Mouse (Mus musculus): ENCODE measurements around the gene Oard1.
A peak's percentile ranks its signal among the peaks of the same experiment; 100 is the strongest.

Gene Oard1

DNA sequence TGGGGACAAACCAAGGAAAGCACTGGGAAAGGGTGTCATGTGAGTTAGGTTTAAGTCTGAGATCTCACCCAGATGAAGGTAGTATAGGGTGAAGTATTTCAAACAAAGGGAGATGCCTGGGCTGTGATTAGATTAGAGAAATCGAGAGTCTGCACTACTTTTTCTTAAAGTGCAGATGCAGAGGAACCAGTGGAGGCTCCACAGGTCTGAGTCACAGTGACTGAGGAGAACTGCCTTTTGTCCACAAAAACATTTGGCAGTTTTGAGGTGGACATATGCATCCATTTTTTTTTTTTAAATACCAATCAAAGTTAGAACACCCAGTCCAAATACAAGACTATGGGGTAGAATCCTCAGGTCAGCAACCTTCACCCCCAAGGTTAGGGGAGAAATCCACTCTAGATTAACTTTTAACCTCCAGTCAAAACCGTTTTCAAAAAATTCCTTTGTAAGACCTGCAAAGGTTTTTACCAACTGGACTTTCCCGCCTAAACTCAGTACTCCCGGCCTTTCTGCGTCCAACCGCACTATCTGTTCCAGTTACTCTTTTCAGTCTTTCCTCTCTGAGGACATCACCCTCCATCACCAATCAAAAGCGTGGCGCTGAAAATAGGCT lies 1.8 kb upstream of the Oard1 start:
- no peak for DNase-seq (ENCODE audit: low spot score in 2 of 2)

DNA sequence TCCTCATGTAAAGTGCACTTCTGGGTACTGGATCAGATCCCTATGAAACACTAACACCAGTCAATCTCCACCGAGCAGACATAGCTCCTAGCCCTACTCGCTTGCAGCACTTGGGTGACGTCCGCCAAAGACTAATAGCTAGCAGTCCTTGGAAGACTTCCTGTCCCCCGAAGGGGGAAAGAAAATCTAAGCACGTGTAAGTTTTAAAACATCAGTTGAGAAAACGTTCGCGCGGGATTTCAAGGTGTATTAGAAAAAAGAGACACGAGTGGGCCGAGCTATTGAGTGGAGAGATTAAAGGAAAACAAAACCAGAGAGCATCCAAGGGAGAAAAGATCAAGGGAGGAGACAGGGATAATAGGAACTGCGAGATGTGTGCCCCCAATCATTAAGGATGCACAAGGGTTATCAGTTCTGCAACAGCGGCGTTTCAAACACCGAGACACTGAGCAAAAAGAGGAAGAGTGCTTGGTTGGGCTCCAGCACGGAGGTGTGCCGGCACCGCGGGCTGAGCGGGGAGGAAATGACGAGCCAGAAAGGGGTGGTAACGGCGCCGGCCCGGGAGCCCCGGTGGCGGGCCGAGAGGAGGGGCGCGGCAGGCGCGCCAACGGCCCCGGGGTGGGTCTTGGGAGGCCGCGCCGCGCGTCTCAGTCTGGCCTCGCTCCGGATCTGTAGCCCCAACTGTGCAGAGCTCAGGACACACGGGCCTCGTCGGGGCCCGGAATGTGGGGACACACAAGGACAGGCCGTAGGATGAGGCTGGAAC lies 1.1 kb upstream of the Oard1 start:
- DNase-seq (ENCODE audit: low spot score in 2 of 2): peak in 1 of 2 experiments; percentile 71

DNA sequence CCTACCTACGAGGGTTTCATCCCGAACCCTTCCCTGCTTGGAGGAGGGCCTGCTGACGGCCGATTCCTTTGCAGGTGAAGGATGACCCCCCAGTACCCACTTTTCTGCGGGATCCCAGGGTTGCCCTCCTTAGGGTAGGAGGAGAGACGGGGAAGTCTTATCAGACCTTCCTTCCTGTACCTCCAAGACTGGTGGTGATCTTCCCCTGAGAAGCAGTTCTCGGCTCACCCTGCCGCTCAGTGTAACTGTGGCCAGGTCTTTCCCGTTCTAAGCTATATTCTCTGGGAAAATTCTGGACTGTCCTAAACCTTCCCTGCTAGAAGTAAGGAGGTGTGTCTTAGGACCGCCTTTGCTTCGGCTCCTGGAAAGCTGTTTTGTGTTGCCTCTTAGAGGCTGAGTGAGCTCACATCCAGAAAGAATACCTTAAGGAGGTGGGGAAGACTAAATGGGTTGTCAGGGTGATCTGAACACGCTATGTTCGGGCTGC lies 528 bp downstream of the Oard1 start:
- DNase-seq (ENCODE audit: low spot score in 2 of 2): peak in 1 of 2 experiments; percentile 27

DNA sequence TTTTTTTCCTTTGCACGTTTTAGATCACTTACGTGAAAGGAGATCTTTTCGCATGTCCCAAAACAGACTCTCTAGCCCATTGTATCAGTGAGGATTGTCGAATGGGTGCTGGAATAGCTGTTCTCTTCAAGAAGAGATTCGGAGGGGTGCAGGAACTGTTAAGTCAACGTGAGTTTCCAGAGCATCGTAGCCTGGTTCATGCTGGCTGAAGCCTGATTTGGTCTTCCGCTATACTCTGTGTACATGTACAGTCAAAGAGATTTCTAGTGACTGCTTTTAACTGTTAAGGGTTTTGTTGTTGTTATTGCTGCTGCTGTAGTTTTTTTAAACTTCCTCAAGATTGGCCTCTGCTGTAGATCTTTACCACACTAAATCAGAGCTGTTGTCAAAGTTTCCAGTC lies 1.4 kb downstream of the Oard1 start:
- no peak for DNase-seq (ENCODE audit: low spot score in 2 of 2)

DNA sequence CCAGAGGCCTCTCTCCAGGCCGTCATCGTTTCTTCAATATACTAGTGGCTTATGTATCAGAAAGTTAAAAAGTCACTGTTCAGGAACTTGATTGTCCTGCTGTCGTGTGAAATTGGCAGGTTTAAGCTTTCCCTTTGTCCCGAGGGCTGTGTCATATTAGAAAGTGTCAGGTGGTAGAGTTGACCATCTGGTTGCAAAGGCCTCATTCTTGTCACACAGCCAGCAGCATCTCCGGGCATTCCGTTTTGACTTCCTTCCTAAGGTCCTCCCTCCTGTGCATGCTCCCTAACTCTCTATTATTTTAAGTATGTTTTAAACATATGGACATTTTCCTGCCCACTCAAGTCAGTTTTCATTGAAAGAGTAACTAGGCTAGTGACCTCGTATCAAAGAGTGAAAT lies 6.2 kb downstream of the Oard1 start:
- DNase-seq (ENCODE audit: low spot score in 2 of 2): no peak

DNA sequence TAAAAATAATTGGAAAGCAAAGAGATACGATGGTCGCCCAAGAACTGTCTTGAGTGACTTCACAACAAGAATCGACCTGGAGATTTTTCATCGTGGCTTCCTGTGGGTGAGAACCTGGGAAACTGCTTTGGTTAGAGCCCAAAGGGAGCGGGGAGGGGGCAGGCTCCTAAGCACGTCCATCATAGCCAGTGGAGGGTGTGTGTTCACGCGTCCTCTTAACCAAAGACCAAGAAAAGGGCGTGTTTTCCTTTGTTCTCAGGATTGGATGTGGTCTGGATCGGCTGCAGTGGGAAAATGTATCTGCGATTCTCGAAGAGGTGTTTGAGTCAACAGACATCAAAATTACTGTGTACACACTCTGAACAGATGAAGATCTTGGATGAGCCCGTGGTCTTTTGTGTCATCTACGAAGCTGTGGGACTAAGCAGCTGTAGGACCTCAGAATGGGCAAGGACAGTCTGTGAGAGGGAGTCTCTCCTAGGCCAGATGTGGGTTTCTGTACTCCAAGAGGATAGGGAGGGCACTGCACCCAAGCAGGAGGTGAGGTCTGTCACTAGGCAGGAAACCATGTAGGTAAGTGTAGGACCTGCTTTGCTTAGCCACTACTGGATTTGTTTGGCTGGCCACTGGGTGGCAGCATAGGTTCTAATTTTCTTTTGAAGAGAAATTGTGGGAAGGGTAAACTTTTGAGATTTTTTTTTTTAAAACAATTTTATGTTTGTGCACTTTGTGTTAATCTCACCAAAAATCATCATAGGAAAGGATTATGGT lies 6.8 kb downstream of the Oard1 start:
- DNase-seq (ENCODE audit: low spot score in 2 of 2): peak in 1 of 2 experiments; percentile 60

DNA sequence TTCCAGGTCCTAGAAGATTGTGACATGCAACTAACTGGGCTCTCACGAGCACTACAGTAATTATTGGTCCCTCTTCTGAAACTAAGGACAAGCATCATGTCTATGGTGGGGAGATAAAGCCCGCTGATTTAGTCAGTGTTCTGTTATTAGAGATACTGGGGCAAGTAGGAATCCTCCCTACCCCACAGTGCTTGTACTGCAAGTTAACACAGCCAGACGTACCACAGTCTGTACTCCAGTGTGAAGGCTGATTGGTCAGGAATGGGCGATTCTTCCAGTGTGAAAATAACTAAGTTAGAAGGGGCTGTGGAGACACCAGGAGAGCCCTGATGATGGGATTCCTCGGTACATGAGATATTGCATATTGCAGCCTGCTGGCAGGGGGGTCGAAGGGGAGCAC lies 7.7 kb downstream of the Oard1 start:
- DNase-seq (ENCODE audit: low spot score in 2 of 2): no peak

DNA sequence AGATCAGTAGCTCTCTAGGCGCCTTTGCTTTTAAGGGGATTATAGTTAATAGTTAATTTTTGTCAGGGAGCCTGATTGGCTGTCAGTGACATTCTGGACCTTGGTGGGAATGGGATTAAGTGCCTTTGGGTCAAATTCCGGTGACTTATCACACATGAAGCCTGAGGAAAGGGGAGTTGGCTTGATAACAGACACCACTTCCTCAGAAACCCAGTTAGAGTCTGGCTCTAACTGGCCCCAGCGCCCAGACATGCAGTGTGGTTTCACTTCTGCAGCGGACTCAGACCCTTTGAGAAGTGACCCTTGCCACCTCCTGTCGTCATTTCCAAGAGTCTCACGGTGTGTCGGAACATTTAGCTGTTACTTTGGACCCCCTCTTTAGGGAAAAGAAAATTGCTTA lies 8.4 kb downstream of the Oard1 start:
- DNase-seq (ENCODE audit: low spot score in 2 of 2): no peak

DNA sequence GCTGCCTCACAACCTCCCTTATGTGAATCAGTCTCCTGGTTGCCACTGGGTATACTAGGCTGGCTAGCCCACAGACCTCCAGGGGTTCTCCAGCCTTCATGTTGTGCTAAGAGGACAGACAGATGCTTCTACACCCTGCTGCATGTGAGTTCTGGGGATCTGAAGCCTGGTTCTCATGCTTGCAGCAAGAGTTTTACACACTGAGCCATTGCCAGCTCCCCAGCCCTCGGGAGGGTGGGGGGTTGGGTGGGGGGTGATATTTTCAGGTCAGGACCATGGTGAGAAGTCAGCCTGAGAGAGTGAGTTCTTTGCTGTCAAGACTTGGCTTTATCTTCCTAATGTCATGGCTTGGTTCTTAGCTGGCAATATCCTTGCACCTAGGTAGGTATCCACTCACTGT lies 9.0 kb downstream of the Oard1 start:
- DNase-seq (ENCODE audit: low spot score in 2 of 2): no peak

DNA sequence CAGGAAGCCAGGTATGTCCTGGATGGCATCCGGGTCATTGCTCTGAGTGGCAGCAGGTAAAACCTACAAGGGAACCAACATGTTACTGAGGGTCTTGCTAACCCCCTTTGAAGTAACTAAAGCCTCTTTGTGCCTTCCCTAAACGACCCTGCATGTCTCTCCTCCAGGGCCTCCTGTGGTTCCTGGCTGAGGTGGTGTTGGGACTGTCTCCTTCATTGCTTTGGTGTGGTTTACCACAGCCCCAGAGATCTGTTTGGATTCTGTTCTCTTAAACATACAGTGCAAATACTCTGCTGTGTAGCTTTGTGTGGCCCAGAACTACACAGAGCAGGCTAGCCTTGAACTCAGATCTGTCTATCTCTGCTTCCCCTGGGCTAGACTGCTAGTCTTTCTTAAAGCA lies 9.8 kb downstream of the Oard1 start:
- no peak for DNase-seq (ENCODE audit: low spot score in 2 of 2)

DNA sequence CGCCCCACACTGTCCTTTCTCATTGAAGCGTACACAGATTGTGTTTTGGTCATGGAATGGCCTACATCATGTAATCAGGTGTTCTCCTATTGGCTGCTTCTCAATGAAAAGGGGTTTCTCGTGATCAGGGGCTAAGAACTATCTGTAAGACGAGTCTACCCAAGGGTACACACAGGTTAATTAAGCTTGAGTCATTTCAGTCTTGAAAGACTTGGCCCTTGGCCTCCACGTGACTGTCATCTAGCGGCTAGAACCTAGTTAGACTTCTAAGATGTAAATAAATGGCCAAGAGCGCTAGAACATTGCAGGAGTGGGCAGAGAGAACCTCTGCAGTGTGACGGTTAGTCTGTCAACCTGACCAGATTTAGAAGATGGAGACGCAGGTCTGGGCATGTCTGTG lies 14.4 kb downstream of the Oard1 start:
- no peak for DNase-seq (ENCODE audit: low spot score in 2 of 2)

DNA sequence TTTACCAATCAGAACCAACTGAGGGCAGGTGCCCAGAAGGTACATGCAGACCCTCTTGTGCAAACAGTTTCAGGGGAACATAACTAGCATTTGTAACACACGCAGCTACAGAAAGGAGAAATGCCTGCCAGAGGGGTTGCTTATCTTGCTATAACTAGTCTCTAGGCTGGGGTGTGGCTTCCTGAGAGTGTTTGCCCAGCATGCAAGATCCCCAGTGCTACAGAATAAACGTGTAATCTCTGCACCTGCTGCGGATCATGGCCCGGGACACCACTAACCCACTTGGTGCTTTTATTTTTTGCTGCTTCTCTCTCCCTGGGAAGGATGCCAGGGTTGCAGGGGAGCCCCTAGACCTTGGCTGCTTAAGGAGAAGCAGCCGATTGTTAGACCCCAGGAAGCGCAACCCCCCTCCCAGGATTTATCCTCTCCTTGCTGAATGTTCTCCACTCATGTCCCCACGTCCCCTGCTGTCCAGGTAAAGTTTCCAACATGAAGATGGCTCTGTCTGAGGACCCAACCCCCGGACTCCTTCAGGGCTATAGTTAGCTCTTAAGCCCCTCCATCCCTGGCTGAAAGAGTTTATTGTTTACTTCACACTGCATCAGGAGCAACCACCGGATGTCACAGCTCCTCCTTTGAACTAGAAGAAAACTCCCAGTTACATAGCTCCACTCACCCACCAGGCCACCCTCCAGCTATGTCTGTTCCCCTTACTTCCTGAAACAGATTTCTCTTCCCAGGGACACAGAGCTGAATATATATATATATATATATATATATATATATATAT lies 16.2 kb downstream of the Oard1 start:
- no peak for DNase-seq (ENCODE audit: low spot score in 2 of 2)

DNA sequence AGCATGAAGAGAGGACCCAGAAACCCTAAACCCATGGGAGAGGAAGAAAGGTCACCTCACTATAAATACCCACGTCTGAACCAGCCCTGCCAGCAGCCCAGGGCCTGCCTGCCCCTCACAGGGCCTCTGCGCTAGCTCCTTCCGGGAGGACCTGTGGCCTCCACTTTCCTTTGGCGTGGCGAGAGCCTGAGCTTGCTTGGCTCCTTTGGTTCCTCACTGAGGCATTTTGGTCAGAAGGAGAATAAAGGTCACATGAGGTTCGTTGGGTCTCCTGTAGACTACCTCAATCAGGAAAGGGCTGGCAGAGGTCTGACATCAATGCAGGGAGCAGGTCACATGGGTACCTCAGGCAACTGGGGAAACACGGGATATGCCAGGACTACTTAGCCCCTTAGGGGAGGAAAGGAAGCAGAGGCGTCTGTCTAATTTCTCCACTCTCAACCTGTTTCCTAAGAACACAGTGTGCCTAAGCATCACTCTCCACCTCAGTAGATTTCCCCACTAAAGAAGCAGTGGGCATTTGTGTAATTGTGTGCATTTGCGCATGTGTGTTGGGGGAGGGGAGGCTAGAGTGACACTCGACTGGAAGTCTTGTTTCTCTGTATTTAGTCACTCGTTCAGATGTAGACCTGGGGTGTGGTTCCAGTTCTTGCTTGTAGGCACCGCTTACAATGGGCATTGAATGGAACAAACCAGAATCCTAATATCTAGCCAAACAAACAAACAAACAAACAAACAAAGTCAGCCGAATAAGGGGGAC lies 17.4 kb downstream of the Oard1 start:
- DNase-seq (ENCODE audit: low spot score in 2 of 2): no peak

DNA sequence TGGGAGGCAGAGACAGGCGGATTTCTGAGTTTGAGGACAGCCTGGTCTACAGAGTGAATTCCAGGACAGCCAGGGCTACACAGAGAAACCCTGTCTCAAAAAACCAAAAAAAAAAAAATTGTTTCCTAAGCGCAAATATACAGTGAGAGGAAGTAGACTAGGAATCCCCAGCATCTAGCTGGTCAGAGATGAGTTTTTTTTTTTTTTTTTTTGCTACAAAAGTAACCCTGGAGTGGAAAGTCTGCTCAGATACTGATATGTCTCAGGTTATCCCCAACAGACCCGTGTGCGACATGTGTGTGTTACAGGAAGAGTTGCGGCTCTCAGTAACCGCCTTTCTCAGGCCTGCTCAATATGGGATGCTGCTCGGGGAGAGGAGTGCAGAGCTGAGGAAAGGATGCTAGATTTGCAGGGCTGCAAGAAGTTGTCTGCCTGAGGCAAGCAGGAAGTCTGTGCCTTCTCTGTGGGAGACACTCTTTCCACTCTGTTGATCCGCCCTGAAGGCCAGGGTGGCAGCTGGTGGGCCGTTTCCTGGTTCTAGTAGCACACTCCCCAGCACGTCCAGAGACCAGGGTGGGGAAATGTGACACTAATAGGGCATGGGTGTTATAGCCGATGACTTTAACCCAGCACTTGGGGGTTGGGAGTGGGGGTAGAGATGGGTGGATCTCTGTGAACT lies 18.2 kb downstream of the Oard1 start:
- DNase-seq (ENCODE audit: low spot score in 2 of 2): no peak

DNA sequence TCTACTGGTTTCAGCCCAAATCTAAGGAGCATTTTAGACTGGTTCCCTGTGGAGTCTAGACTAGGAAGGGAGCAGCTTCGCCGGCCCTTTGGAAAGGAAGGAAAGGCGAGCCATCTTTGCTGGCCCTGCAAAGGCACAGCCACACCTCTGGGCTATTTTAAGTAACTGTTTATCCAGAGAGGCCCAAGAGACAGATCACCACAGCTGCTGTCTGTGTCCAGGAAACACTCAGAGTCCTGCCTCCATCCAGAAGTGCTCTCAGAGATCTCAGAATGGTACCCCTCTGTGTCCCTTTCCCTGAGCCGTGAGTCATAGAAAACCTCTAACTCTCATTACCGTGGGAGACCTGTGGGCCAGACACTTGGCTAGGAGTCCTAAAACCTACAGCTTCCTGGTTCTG lies 20.6 kb downstream of the Oard1 start:
- no peak for DNase-seq (ENCODE audit: low spot score in 2 of 2)

DNA sequence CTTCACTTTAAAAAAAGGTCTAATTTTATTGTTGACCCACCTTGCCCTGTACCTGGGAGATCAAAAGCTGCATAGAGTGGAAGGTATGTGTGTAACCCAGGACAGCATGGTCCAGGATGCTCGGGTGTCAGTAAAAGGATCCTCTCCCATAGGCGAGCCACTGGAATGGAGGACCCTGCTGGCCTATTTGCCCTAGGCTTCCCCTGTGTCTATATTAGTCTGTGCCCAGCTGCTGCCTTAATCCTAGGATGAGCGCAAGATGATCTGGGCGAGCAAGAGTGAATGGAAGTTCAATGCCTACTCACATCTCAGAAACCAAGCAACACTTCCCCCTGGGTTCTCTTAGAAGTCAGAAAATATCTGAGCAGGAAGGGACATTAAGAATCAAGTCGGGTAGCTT lies 21.2 kb downstream of the Oard1 start:
- no peak for DNase-seq (ENCODE audit: low spot score in 2 of 2)

DNA sequence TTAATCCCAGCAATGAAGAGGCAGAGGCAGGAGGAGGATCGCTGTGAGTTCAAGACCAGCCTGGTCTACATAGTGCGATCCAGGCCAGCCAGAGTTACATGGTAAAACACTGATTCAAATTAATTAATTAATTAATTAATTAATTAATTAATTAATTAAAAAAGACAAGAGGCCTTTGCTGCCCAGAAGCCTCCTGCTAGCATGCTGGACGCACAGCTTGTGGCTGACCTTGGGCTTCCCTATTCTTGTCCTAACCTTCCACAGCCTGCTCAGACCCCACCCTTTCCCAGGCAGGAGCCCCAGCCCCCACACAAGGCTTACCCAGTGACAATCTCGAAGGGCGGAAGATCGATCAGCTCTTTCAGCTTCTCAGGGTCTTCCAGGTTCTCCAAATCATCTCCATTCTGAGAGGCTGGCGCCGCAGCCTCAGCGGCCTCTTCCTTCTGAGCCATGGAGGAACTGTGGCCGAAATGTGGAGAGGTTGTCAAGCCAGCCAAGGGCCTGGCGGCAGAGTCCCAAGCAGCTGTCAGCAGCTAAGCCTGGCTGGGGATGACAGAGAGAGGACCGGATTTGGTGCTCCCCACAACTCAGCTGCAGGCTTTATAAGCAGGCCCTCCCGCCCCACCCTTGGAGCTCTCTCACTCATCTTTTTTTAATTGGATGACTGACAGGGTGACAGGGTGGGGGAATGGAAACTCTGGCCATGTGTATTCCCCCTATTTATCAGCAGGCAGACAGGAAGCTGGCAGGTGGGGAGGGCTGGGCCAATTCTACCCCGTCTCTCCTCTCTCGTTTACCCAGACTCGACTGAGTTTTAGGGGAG lies 22.6 kb downstream of the Oard1 start, which contains the start of gene Apobec2:
Apobec2 (minus strand) TSS at position 773 of the 823 bp plus-strand sequence.
- no peak for DNase-seq (ENCODE audit: low spot score in 2 of 2)

DNA sequence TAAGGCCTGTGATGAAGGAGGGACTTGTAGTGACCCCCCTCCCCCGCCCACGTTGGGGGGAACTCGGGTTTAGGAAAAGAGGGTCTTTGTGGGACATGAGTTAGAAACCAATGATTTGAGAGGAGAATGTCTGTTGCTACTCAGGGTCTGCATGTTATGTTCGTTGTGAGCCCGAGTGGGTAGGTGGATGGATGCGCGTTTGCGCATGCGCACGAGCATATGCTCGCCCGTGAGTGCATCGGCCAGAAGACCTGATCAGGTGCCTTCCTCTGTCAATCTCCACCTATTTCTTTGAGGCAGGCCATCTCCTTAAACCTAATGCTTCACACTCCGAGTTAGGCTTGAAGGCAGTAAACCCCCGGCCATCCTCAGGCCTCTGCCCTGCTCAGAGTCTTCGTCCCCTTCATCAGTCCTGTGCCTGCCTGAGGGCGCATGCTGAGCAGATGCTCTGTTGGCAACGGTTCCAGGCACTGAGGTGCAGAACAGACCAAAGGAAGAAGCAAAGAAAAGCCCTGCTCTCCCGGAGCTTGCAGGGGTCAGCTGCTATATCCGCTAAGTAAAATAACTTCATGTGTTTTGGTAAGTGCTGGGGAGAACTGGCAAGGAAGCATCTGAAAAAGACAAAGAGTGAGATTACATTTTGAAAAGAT lies 23.3 kb downstream of the Oard1 start:
- no peak for DNase-seq (ENCODE audit: low spot score in 2 of 2)

DNA sequence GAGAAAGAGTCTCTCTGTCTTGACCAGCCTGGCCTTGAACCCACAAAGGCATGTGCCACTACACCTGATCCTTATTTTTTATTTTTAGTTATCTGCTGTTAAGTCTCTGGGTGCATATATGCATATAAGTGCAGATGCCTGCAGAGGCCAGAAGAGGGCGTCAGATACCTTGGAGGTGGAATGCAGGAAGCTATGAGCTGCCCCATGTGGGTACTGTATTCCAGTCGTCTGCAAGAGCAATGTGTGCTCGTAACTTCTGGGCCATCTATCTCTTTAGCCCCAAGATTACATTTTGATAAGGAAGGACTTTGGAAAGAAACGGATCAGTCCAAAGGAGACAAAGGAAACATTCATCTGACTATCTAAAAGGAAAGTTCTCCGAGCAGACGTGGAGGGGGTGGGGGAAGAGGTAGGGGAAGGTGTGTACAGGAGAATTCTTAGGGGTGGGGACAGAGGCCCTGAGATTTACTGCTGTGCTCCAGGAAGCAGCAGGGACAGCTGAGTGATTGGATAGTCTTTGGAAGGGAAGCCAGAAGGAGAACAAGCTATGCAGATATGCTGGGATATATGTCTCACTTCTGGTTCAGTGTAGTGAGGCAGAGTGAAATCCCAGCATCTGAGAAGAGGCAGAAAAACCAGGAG lies 24.0 kb downstream of the Oard1 start:
- DNase-seq (ENCODE audit: low spot score in 2 of 2): no peak
